Mouse (Mus musculus) lung, postnatal 25 days (tissue): ENCODE measurements around the gene Hnrnpa1.
A peak's percentile ranks its signal among the peaks of the same experiment; 100 is the strongest.
"Not testable (repeated sequence)": the region's sequence is repeated elsewhere in the genome, so short reads cannot be mapped to it uniquely, and the experiment has no call there.

Experiments
- DNase-seq: peaks from one replicate; pipeline ENCODE4 v3.0.0; 2022; ENCODE audit warnings: low spot score

Gene Hnrnpa1

GRCm38 (mm10) chr15:103241071-103242018 lies 1.1 kb downstream of the Hnrnpa1 start:
- DNase-seq: not testable (repeated sequence)

GRCm38 (mm10) chr15:103242885-103243284 lies 2.7 kb downstream of the Hnrnpa1 start:
- no peak for DNase-seq

GRCm38 (mm10) chr15:103245616-103246015 lies 5.4 kb downstream of the Hnrnpa1 start:
- no peak for DNase-seq

- DNase-seq: no peak
Measured at GRCm38 (mm10) chr15:103247078-103247781, 7.0 kb downstream of the Hnrnpa1 start.

GRCm38 (mm10) chr15:103247782-103248400 lies 7.7 kb downstream of the Hnrnpa1 start:
- DNase-seq: no peak

- DNase-seq: no peak
Measured at GRCm38 (mm10) chr15:103248401-103249313, 8.4 kb downstream of the Hnrnpa1 start.

- DNase-seq: not testable (repeated sequence)
Measured at GRCm38 (mm10) chr15:103249511-103249910, 9.3 kb downstream of the Hnrnpa1 start.

- DNase-seq: peak; percentile 81
Measured at GRCm38 (mm10) chr15:103250195-103250740, 10.0 kb downstream of the Hnrnpa1 start.

- DNase-seq: no peak
Measured at GRCm38 (mm10) chr15:103251595-103251994, 11.4 kb downstream of the Hnrnpa1 start.

GRCm38 (mm10) chr15:103252660-103253059 lies 12.4 kb downstream of the Hnrnpa1 start:
- peak; percentile 52 for DNase-seq

GRCm38 (mm10) chr15:103253352-103253751 lies 13.1 kb downstream of the Hnrnpa1 start:
- no peak for DNase-seq

- peak; percentile 43 for DNase-seq
Measured at GRCm38 (mm10) chr15:103255169-103255568, 14.9 kb downstream of the Hnrnpa1 start.

GRCm38 (mm10) chr15:103256210-103256986 lies 16.2 kb downstream of the Hnrnpa1 start:
- DNase-seq: no peak

- DNase-seq: peak; percentile 94
Measured at GRCm38 (mm10) chr15:103257790-103258728, 17.8 kb downstream of the Hnrnpa1 start, which contains the start of gene Nfe2. Nfe2 (minus strand) TSS chr15:103258403.

- no peak for DNase-seq
Measured at GRCm38 (mm10) chr15:103259162-103259561, 18.9 kb downstream of the Hnrnpa1 start.

GRCm38 (mm10) chr15:103259989-103260388 lies 19.8 kb downstream of the Hnrnpa1 start:
- DNase-seq: no peak

- DNase-seq: no peak
Measured at GRCm38 (mm10) chr15:103264794-103265193, 24.6 kb downstream of the Hnrnpa1 start.

- DNase-seq: no peak
Measured at GRCm38 (mm10) chr15:103268903-103269302, 28.7 kb downstream of the Hnrnpa1 start.
